Mouse (Mus musculus) liver, adult (tissue): ENCODE measurements around the gene Hhex.

ENCODE experiments used
- GATA4 ChIP-seq: IDR thresholded peaks from 2 replicates; pipeline ENCODE4 v1.6.1; 2014; ENCODE audit warnings: mild to moderate bottlenecking, low read length; ENCODE audit not compliant: insufficient replicate concordance

The Hhex gene

DNA sequence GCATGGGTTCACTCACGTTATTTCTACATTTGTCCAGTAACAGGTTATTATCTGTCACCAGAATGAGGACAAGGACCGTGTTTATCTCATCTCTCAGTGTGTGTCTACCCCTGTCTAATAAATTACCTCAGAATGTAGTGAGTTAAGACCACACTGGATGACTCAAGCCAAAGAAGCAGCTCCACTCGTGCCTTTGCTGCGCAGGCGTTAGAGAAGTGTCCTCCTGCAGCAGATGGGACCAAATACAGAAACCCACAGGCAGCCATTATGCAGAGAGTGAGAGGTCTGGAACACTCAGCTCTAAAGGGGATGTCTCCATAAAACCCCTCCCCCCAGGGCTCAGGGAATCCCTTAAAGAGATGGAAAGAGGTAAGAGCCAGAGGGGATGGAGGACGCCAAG, 50.2 kb downstream of the Hhex start:
- no peak for TF ChIP-seq GATA4

DNA sequence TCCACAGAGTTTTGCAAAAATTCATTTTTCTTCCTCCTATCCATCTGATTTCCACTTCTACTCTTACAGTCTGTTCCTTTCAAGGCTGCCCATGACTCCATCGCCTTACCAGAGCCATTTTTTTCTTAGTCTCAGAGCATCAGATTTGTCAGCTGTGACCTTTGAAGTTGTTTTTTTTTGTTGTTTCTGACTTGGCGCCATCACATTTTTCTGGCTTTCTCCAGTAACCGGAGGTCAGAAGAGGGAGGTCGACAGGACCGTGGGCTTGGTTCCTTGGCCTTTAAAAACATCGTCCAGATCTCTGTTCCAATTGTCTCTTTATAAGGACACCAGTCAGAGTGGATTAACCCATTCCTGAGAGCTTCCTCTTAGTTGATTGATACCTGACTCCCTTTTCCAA, 52.2 kb downstream of the Hhex start:
- TF ChIP-seq GATA4 = no peak

DNA sequence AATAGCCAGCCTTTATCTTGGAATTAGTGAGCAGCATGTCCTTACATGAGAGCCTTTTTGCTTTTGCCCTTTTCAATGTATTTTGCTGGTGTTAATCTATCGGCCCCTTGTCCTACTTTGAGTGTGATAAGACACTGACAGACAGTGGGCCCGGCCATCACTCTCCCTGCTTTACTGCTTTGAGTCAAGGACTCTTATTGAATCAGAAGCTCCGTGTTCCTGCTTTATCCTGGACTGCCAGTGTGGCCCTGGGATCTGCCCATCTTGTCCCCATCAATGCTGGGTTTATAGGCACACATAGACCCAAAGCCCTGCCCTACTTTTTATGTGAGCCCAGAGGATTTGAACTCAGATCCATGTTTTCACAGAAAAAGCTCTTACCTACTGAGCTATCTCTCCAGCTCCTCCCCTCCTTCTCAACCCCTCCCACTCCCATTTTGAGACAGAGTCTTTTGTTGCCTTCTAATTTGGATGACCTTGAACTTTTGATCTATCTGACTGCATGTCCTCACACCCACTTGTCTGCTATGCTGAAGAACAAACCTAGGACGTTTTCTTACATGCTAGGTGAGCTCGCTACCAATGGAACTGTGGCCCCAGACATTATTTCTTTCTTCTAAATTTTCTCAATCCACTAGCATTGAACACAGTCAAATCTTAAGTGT, 53.3 kb downstream of the Hhex start:
- TF ChIP-seq GATA4 = no peak

DNA sequence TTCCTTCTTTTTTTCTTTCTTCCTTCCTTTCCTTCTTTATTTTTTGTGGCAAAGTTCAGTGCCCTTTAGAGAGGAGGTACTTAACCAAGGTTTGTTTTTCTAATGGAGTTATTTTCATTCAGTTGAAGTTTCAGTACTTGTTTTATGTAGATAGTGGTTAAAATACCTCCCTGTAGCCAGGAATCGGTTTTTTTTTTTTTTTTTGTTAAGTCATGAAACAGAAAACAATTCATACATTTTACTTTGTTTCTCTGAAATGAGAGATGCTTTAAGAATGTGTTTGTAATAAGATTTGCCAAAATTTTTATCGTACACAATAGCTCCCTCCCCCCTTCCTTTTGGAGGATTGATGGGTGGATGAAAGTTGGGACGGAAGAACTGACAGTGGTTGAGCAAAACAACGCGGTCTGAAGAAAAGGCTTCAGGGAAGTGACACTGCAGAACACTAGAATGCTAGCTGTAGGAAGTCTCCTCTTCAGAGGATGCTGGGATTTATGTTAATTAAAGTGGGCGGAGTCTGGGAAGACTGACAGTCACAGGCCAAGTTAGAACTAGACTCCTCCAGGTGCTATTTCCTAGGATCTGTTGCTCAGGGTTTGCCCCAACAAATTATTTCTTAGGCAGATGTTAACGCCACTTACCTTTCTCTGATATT, 54.1 kb downstream of the Hhex start:
- TF ChIP-seq GATA4 = no peak
